Mouse (Mus musculus): ENCODE data around the gene Ankrd28. TPM values are rescaled to one million over a fixed set of nuclear protein-coding genes. Genes with fewer than 3 reads are reported as not detected.

Gene Ankrd28
- polyA plus RNA-seq, 2 experiments, result 11.7 to 17.2 TPM

- Histone ChIP-seq H3K27ac (replicated peaks; ENCODE audit: low read depth, low read length) (no peak overlapping the region), H3K4me3 (replicated peaks; ENCODE audit: low read length) (no peak overlapping the region), H3K9ac (ENCODE audit: low read depth, low read length, severe bottlenecking) (no peak overlapping the region), H3K9me3 (ENCODE audit: control insufficient read depth, low read length) (no peaks in the 10 kb centered on the region), H3K4me1 (ENCODE audit: control insufficient read depth, insufficient read depth, low read length) (peaks cover 6% of the 10 kb centered on the region), H3K36me3 (ENCODE audit: control insufficient read depth, insufficient read depth, low read length) (no peaks in the 10 kb centered on the region), H3K4me2 (replicated peaks; ENCODE audit: low read depth, low read length, severe bottlenecking) (no peak overlapping the region), H3K27me3 (ENCODE audit: control insufficient read depth, insufficient read depth, low read length) (no peaks in the 10 kb centered on the region)
- ATAC-seq (ENCODE audit: low FRiP score, low read depth), result no peak
- no peak for TF ChIP-seq POLR2A (IDR thresholded peaks at IDR 0.05; ENCODE audit: borderline replicate concordance, extremely low read depth, insufficient read depth, insufficient read length)
- no peak for DNase-seq (ENCODE audit: low spot score)
- WGBS, result 95% methylated on average over 1 of the region's 1 CpGs
Observed at GRCm38 (mm10) chr14:31652624-31653023, 177.8 kb downstream of the Ankrd28 start.

GRCm38 (mm10) chr14:31652106-31652505 is 178.3 kb downstream of the Ankrd28 start:
- peaks cover 2% of the 10 kb centered on the region; the same call in 1 of the 2 replicates for H3K4me1 ChIP-seq (ENCODE audit: control insufficient read depth, insufficient read depth, low read length)
- no peak overlapping the region for H3K27ac ChIP-seq (replicated peaks; ENCODE audit: low read depth, low read length)
- H3K36me3 ChIP-seq (ENCODE audit: control insufficient read depth, insufficient read depth, low read length), result no peaks in the 10 kb centered on the region
- no peak overlapping the region for H3K4me3 ChIP-seq (replicated peaks; ENCODE audit: low read length)
- 58% methylated on average over 5 of the region's 5 CpGs for WGBS
- no peak for TF ChIP-seq POLR2A (IDR thresholded peaks at IDR 0.05; ENCODE audit: borderline replicate concordance, extremely low read depth, insufficient read depth, insufficient read length)
- DNase-seq (ENCODE audit: low spot score), result no peak
- H3K9ac ChIP-seq (ENCODE audit: low read depth, low read length, severe bottlenecking), result no peak overlapping the region
- no peak for ATAC-seq (ENCODE audit: low FRiP score, low read depth)
- H3K9me3 ChIP-seq (ENCODE audit: control insufficient read depth, low read length), result no peaks in the 10 kb centered on the region
- no peak overlapping the region for H3K4me2 ChIP-seq (replicated peaks; ENCODE audit: low read depth, low read length, severe bottlenecking)
- no peaks in the 10 kb centered on the region for H3K27me3 ChIP-seq (ENCODE audit: control insufficient read depth, insufficient read depth, low read length)

- no peak overlapping the region for H3K4me2 ChIP-seq (replicated peaks; ENCODE audit: low read depth, low read length, severe bottlenecking)
- no peaks in the 10 kb centered on the region for H3K27me3 ChIP-seq (ENCODE audit: control insufficient read depth, insufficient read depth, low read length)
- H3K36me3 ChIP-seq (ENCODE audit: control insufficient read depth, insufficient read depth, low read length), result no peaks in the 10 kb centered on the region
- no peak overlapping the region for H3K9ac ChIP-seq (ENCODE audit: low read depth, low read length, severe bottlenecking)
- no peaks in the 10 kb centered on the region for H3K4me1 ChIP-seq (ENCODE audit: control insufficient read depth, insufficient read depth, low read length)
- no peak for TF ChIP-seq POLR2A (IDR thresholded peaks at IDR 0.05; ENCODE audit: borderline replicate concordance, extremely low read depth, insufficient read depth, insufficient read length)
- no peak overlapping the region for H3K4me3 ChIP-seq (replicated peaks; ENCODE audit: low read length)
- ATAC-seq (ENCODE audit: low FRiP score, low read depth), result no peak
- 87% methylated on average over 7 of the region's 7 CpGs for WGBS
- no peak for DNase-seq (ENCODE audit: low spot score)
- no peaks in the 10 kb centered on the region for H3K9me3 ChIP-seq (ENCODE audit: control insufficient read depth, low read length)
- no peak overlapping the region for H3K27ac ChIP-seq (replicated peaks; ENCODE audit: low read depth, low read length)
Observed at GRCm38 (mm10) chr14:31651206-31651605, 179.2 kb downstream of the Ankrd28 start.

- Histone ChIP-seq H3K36me3 (ENCODE audit: control insufficient read depth, insufficient read depth, low read length) (no peaks in the 10 kb centered on the region), H3K4me1 (ENCODE audit: control insufficient read depth, insufficient read depth, low read length) (no peaks in the 10 kb centered on the region), H3K27ac (replicated peaks; ENCODE audit: low read depth, low read length) (no peak overlapping the region), H3K27me3 (ENCODE audit: control insufficient read depth, insufficient read depth, low read length) (no peaks in the 10 kb centered on the region), H3K4me2 (replicated peaks; ENCODE audit: low read depth, low read length, severe bottlenecking) (no peak overlapping the region), H3K9me3 (ENCODE audit: control insufficient read depth, low read length) (no peaks in the 10 kb centered on the region), H3K4me3 (replicated peaks; ENCODE audit: low read length) (no peak overlapping the region), H3K9ac (ENCODE audit: low read depth, low read length, severe bottlenecking) (no peak overlapping the region)
- no peak for TF ChIP-seq POLR2A (IDR thresholded peaks at IDR 0.05; ENCODE audit: borderline replicate concordance, extremely low read depth, insufficient read depth, insufficient read length)
- WGBS, result 97% methylated on average over 3 of the region's 3 CpGs
- ATAC-seq (ENCODE audit: low FRiP score, low read depth) (no peak), DNase-seq (ENCODE audit: low spot score) (no peak)
Observed at GRCm38 (mm10) chr14:31650347-31650746, 180.1 kb downstream of the Ankrd28 start.

Other genes starting within 250 kb of the Ankrd28 start
- 4.3 and 5.1 TPM in 2 replicates for gene Colq, start 239.3 kb downstream of the Ankrd28 start, polyA plus RNA-seq (2012; rRNA removed)
- 3.8 and 4.9 TPM in 2 replicates for gene Colq, start 239.3 kb downstream of the Ankrd28 start, polyA plus RNA-seq (2014; fragmentation: Nextera tagmentation; extraction: Ambion mirVana)
- gene Gm49387, start 189.8 kb downstream of the Ankrd28 start, polyA plus RNA-seq (2012; rRNA removed), result not detected in 2 replicates
- gene Gm49387, start 189.8 kb downstream of the Ankrd28 start, polyA plus RNA-seq (2014; fragmentation: Nextera tagmentation; extraction: Ambion mirVana), result 3.0 TPM in 1 of 2 replicates, not detected in the other
- gene Btd, start 189.6 kb downstream of the Ankrd28 start, polyA plus RNA-seq (2012; rRNA removed), result 52.0 and 70.2 TPM in 2 replicates
- 34.7 and 35.8 TPM in 2 replicates for gene Btd, start 189.6 kb downstream of the Ankrd28 start, polyA plus RNA-seq (2014; fragmentation: Nextera tagmentation; extraction: Ambion mirVana)
- gene Hacl1, start 189.4 kb downstream of the Ankrd28 start, polyA plus RNA-seq (2012; rRNA removed), result 14.7 and 18.2 TPM in 2 replicates
- 16.5 and 16.6 TPM in 2 replicates for gene Hacl1, start 189.4 kb downstream of the Ankrd28 start, polyA plus RNA-seq (2014; fragmentation: Nextera tagmentation; extraction: Ambion mirVana)
- 0.17 and 0.19 TPM in 2 replicates for gene Galnt15, start 198.3 kb upstream of the Ankrd28 start, polyA plus RNA-seq (2012; rRNA removed)
- 0.15 and 0.25 TPM in 2 replicates for gene Galnt15, start 198.3 kb upstream of the Ankrd28 start, polyA plus RNA-seq (2014; fragmentation: Nextera tagmentation; extraction: Ambion mirVana)

Measured in limb, embryonic 14.5 days (tissue).